Mouse (Mus musculus): ENCODE measurements around the gene Atg4c. TPM values are rescaled to one million over a fixed set of nuclear protein-coding genes. Genes with fewer than 3 reads are reported as not detected.

The Atg4c gene
- polyA plus RNA-seq, 1 experiment from 2014 or later, result 13.5 TPM

GRCm38 (mm10) chr4:99266843-99267445 lies 73.2 kb downstream of the Atg4c start:
- Histone ChIP-seq H3K4me3 (ENCODE audit: low read length) (no peak overlapping the region), H3K27me3 (ENCODE audit: control insufficient read depth, insufficient read depth, low read depth, low read length) (no peaks in the 10 kb centered on the region), H3K9me3 (ENCODE audit: control insufficient read depth, low read length) (no peaks in the 10 kb centered on the region), H3K4me2 (ENCODE audit: low read depth, low read length) (no peak overlapping the region), H3K27ac (ENCODE audit: low read length) (no peak overlapping the region), H3K4me1 (replicated peaks; ENCODE audit: control insufficient read depth, insufficient read depth, low read length) (no peaks in the 10 kb centered on the region), H3K36me3 (ENCODE audit: control insufficient read depth, insufficient read depth, low read length) (no peaks in the 10 kb centered on the region), H3K9ac (ENCODE audit: low read length) (no peak overlapping the region)
- 75% methylated on average over 10 of the region's 10 CpGs for WGBS
- ATAC-seq (ENCODE audit: low read depth), result no peak

- Histone ChIP-seq H3K4me1 (replicated peaks; ENCODE audit: control insufficient read depth, insufficient read depth, low read length) (no peaks in the 10 kb centered on the region), H3K9me3 (ENCODE audit: control insufficient read depth, low read length) (no peaks in the 10 kb centered on the region), H3K9ac (ENCODE audit: low read length) (no peak overlapping the region), H3K27ac (ENCODE audit: low read length) (no peak overlapping the region), H3K4me3 (ENCODE audit: low read length) (no peak overlapping the region), H3K27me3 (ENCODE audit: control insufficient read depth, insufficient read depth, low read depth, low read length) (no peaks in the 10 kb centered on the region), H3K4me2 (ENCODE audit: low read depth, low read length) (no peak overlapping the region), H3K36me3 (ENCODE audit: control insufficient read depth, insufficient read depth, low read length) (no peaks in the 10 kb centered on the region)
- 67% methylated on average over 9 of the region's 9 CpGs for WGBS
- no peak for ATAC-seq (ENCODE audit: low read depth)
Measured at GRCm38 (mm10) chr4:99272860-99273259, 79.1 kb downstream of the Atg4c start.

- ATAC-seq (ENCODE audit: low read depth), result no peak
- Histone ChIP-seq H3K9me3 (ENCODE audit: control insufficient read depth, low read length) (no peaks in the 10 kb centered on the region), H3K36me3 (ENCODE audit: control insufficient read depth, insufficient read depth, low read length) (no peaks in the 10 kb centered on the region), H3K27ac (ENCODE audit: low read length) (no peak overlapping the region), H3K9ac (ENCODE audit: low read length) (no peak overlapping the region), H3K4me3 (ENCODE audit: low read length) (no peak overlapping the region), H3K4me1 (replicated peaks; ENCODE audit: control insufficient read depth, insufficient read depth, low read length) (no peaks in the 10 kb centered on the region), H3K27me3 (ENCODE audit: control insufficient read depth, insufficient read depth, low read depth, low read length) (no peaks in the 10 kb centered on the region), H3K4me2 (ENCODE audit: low read depth, low read length) (no peak overlapping the region)
- WGBS, result 94% methylated on average over 3 of the region's 3 CpGs
Measured at GRCm38 (mm10) chr4:99273466-99273865, 79.7 kb downstream of the Atg4c start.

- ATAC-seq (ENCODE audit: low read depth), result no peak
- 77% methylated on average over 7 of the region's 7 CpGs for WGBS
- H3K36me3 ChIP-seq (ENCODE audit: control insufficient read depth, insufficient read depth, low read length), result no peaks in the 10 kb centered on the region
- H3K27ac ChIP-seq (ENCODE audit: low read length), result no peak overlapping the region
- H3K9me3 ChIP-seq (ENCODE audit: control insufficient read depth, low read length), result no peaks in the 10 kb centered on the region
- H3K4me2 ChIP-seq (ENCODE audit: low read depth, low read length), result no peak overlapping the region
- H3K4me1 ChIP-seq (replicated peaks; ENCODE audit: control insufficient read depth, insufficient read depth, low read length), result no peaks in the 10 kb centered on the region
- no peak overlapping the region for H3K9ac ChIP-seq (ENCODE audit: low read length)
- H3K27me3 ChIP-seq (ENCODE audit: control insufficient read depth, insufficient read depth, low read depth, low read length), result no peaks in the 10 kb centered on the region
- no peak overlapping the region for H3K4me3 ChIP-seq (ENCODE audit: low read length)
Measured at GRCm38 (mm10) chr4:99273979-99274378, 80.2 kb downstream of the Atg4c start.

- Histone ChIP-seq H3K4me2 (ENCODE audit: low read depth, low read length) (no peak overlapping the region), H3K4me1 (replicated peaks; ENCODE audit: control insufficient read depth, insufficient read depth, low read length) (no peaks in the 10 kb centered on the region), H3K9me3 (ENCODE audit: control insufficient read depth, low read length) (no peaks in the 10 kb centered on the region), H3K4me3 (ENCODE audit: low read length) (no peak overlapping the region), H3K36me3 (ENCODE audit: control insufficient read depth, insufficient read depth, low read length) (no peaks in the 10 kb centered on the region), H3K27ac (ENCODE audit: low read length) (no peak overlapping the region), H3K27me3 (ENCODE audit: control insufficient read depth, insufficient read depth, low read depth, low read length) (no peaks in the 10 kb centered on the region), H3K9ac (ENCODE audit: low read length) (no peak overlapping the region)
- WGBS, result 80% methylated on average over 7 of the region's 7 CpGs
- ATAC-seq (ENCODE audit: low read depth), result no peak
Measured at GRCm38 (mm10) chr4:99278876-99279275, 85.1 kb downstream of the Atg4c start.

GRCm38 (mm10) chr4:99281711-99282110 lies 88.0 kb downstream of the Atg4c start:
- Histone ChIP-seq H3K27me3 (ENCODE audit: control insufficient read depth, insufficient read depth, low read depth, low read length) (no peaks in the 10 kb centered on the region), H3K9ac (ENCODE audit: low read length) (no peak overlapping the region), H3K4me3 (ENCODE audit: low read length) (no peak overlapping the region), H3K9me3 (ENCODE audit: control insufficient read depth, low read length) (no peaks in the 10 kb centered on the region), H3K4me1 (replicated peaks; ENCODE audit: control insufficient read depth, insufficient read depth, low read length) (no peaks in the 10 kb centered on the region), H3K36me3 (ENCODE audit: control insufficient read depth, insufficient read depth, low read length) (no peaks in the 10 kb centered on the region), H3K27ac (ENCODE audit: low read length) (no peak overlapping the region), H3K4me2 (ENCODE audit: low read depth, low read length) (no peak overlapping the region)
- WGBS, result 73% methylated on average over 7 of the region's 7 CpGs
- ATAC-seq (ENCODE audit: low read depth), result no peak

- no peak overlapping the region for H3K4me3 ChIP-seq (ENCODE audit: low read length)
- H3K27ac ChIP-seq (ENCODE audit: low read length), result no peak overlapping the region
- H3K9me3 ChIP-seq (ENCODE audit: control insufficient read depth, low read length), result no peaks in the 10 kb centered on the region
- no peak overlapping the region for H3K9ac ChIP-seq (ENCODE audit: low read length)
- WGBS, result 83% methylated on average over 10 of the region's 10 CpGs
- no peaks in the 10 kb centered on the region for H3K27me3 ChIP-seq (ENCODE audit: control insufficient read depth, insufficient read depth, low read depth, low read length)
- no peak overlapping the region for H3K4me2 ChIP-seq (ENCODE audit: low read depth, low read length)
- no peaks in the 10 kb centered on the region for H3K4me1 ChIP-seq (replicated peaks; ENCODE audit: control insufficient read depth, insufficient read depth, low read length)
- no peak for ATAC-seq (ENCODE audit: low read depth)
- no peaks in the 10 kb centered on the region for H3K36me3 ChIP-seq (ENCODE audit: control insufficient read depth, insufficient read depth, low read length)
Measured at GRCm38 (mm10) chr4:99289286-99289685, 95.6 kb downstream of the Atg4c start.

- no peak for ATAC-seq (ENCODE audit: low read depth)
- WGBS, result 12% methylated on average over 4 of the region's 4 CpGs
- no peaks in the 10 kb centered on the region for H3K27me3 ChIP-seq (ENCODE audit: control insufficient read depth, insufficient read depth, low read depth, low read length)
Measured at GRCm38 (mm10) chr4:99298676-99299075, 104.9 kb downstream of the Atg4c start.

GRCm38 (mm10) chr4:99304793-99305192 lies 111.1 kb downstream of the Atg4c start:
- no peaks in the 10 kb centered on the region for H3K36me3 ChIP-seq (ENCODE audit: control insufficient read depth, insufficient read depth, low read length)
- H3K4me3 ChIP-seq (ENCODE audit: low read length), result no peak overlapping the region
- H3K27me3 ChIP-seq (ENCODE audit: control insufficient read depth, insufficient read depth, low read depth, low read length), result no peaks in the 10 kb centered on the region
- H3K9me3 ChIP-seq (ENCODE audit: control insufficient read depth, low read length), result no peaks in the 10 kb centered on the region
- H3K27ac ChIP-seq (ENCODE audit: low read length), result no peak overlapping the region
- H3K4me2 ChIP-seq (ENCODE audit: low read depth, low read length), result no peak overlapping the region
- 80% methylated on average over 13 of the region's 13 CpGs for WGBS
- no peak for ATAC-seq (ENCODE audit: low read depth)
- no peaks in the 10 kb centered on the region for H3K4me1 ChIP-seq (replicated peaks; ENCODE audit: control insufficient read depth, insufficient read depth, low read length)
- H3K9ac ChIP-seq (ENCODE audit: low read length), result no peak overlapping the region

More at GRCm38 (mm10) chr4:99298676-99299075, 104.9 kb downstream of the Atg4c start:
- Histone ChIP-seq H3K9ac (ENCODE audit: low read length) (no peak overlapping the region), H3K36me3 (ENCODE audit: control insufficient read depth, insufficient read depth, low read length) (no peaks in the 10 kb centered on the region), H3K9me3 (ENCODE audit: control insufficient read depth, low read length) (no peaks in the 10 kb centered on the region), H3K27ac (ENCODE audit: low read length) (no peak overlapping the region), H3K4me3 (ENCODE audit: low read length) (no peak overlapping the region), H3K4me2 (ENCODE audit: low read depth, low read length) (no peak overlapping the region), H3K4me1 (replicated peaks; ENCODE audit: control insufficient read depth, insufficient read depth, low read length) (no peaks in the 10 kb centered on the region)

Data from lung, embryonic 16.5 days (tissue).